Mouse (Mus musculus) intestine, embryonic 14.5 days (tissue): ENCODE measurements around the gene Prrc2a. TPM values are rescaled to one million over a fixed set of nuclear protein-coding genes. Genes with fewer than 3 reads are reported as not detected.

Source experiments
- ATAC-seq: fragments of 200-750 bp; cut with Nextera tagmentation; replicated peaks from 2 replicates; pipeline ENCODE4 v1.8.0; 2017; ENCODE audit warnings: low read depth, moderate number of reproducible peaks, moderate TSS enrichment, moderate library complexity; ENCODE audit not compliant: low FRiP score, low TSS enrichment
- DNase-seq: peaks from one replicate; pipeline ENCODE4 v3.0.0-alpha.2; 2018; ENCODE audit warnings: low spot score
- H3K27ac ChIP-seq: fragments of 300-500 bp; sonication (generic); 2 replicates; pipeline ENCODE4 v1.5.1; 2014; ENCODE audit warnings: low read depth, mild to moderate bottlenecking, control low read depth
- H3K27me3 ChIP-seq: fragments of 300-500 bp; sonication (generic); replicated peaks from 2 replicates; pipeline ENCODE4 v1.6.1; 2014; ENCODE audit warnings: low read length, control low read depth; ENCODE audit not compliant: control insufficient read depth, insufficient read depth
- H3K36me3 ChIP-seq: fragments of 300-500 bp; sonication (generic); 2 replicates; pipeline ENCODE4 v1.6.1; 2014; ENCODE audit warnings: low read length, control low read depth; ENCODE audit not compliant: control insufficient read depth, insufficient read depth
- H3K4me1 ChIP-seq: fragments of 300-500 bp; sonication (generic); replicated peaks from 2 replicates; pipeline ENCODE4 v1.6.1; 2014; ENCODE audit warnings: low read length, control low read depth, mixed read lengths; ENCODE audit not compliant: control insufficient read depth, insufficient read depth
- H3K4me2 ChIP-seq: fragments of 300-500 bp; sonication (generic); 2 replicates; pipeline ENCODE4 v1.6.1; 2014; ENCODE audit warnings: low read length
- H3K4me3 ChIP-seq: fragments of 300-500 bp; sonication (generic); 2 replicates; pipeline ENCODE4 v1.5.1; 2014; ENCODE audit warnings: low read depth, low read length, control low read depth, mixed read lengths
- H3K9ac ChIP-seq: fragments of 300-500 bp; sonication (generic); 2 replicates; pipeline ENCODE4 v1.6.1; 2014; ENCODE audit warnings: mild to moderate bottlenecking, low read length
- H3K9me3 ChIP-seq: fragments of 300-500 bp; sonication (generic); 2 replicates; pipeline ENCODE4 v1.6.1; 2016; ENCODE audit warnings: low read length, control low read depth; ENCODE audit not compliant: control insufficient read depth
- WGBS: fragments of 180-500 bp; shearing (Covaris S2); extraction: QIAGEN DNeasy Blood & Tissue Kit; methylation state at CpG from one replicate; pipeline ENCODE4 v1.1.7; 2014; 5-methylcytosine and 5-hydroxymethylcytosine counted together
- polyA plus RNA-seq: library from polyadenylated mRNA; unstranded; fragments of >200 nt; fragmentation: Nextera tagmentation; extraction: Ambion mirVana; gene quantifications from 2 replicates; pipeline ENCODE4 v1.2.1, GENCODE M21; 2014

Gene Prrc2a
- polyA plus RNA-seq, 1 experiment from 2014 or later: 186 TPM

GRCm38 (mm10) chr17:35201128-35201527 is 36.4 kb upstream of the Prrc2a start:
- Histone ChIP-seq H3K27ac (no peak overlapping the region), H3K27me3 (peaks cover 35% of the 10 kb centered on the region), H3K9ac (no peak overlapping the region), H3K4me2 (no peak overlapping the region), H3K9me3 (no peaks in the 10 kb centered on the region), H3K4me3 (no peak overlapping the region), H3K4me1 (peaks cover 3% of the 10 kb centered on the region; the same call in 1 of the 2 replicates), H3K36me3 (no peaks in the 10 kb centered on the region)
- WGBS: 69% methylated on average over 11 of the region's 11 CpGs
- no peak for DNase-seq
- ATAC-seq: no peak

- H3K9me3 ChIP-seq: no peaks in the 10 kb centered on the region
- no peak overlapping the region for H3K27ac ChIP-seq
- H3K27me3 ChIP-seq: peaks cover 39% of the 10 kb centered on the region
- H3K4me3 ChIP-seq: no peak overlapping the region
- no peak overlapping the region for H3K9ac ChIP-seq
- ATAC-seq: no peak
- peaks cover 7% of the 10 kb centered on the region; the same call in 1 of the 2 replicates for H3K4me1 ChIP-seq
- WGBS: 86% methylated on average over 11 of the region's 11 CpGs
- H3K36me3 ChIP-seq: no peaks in the 10 kb centered on the region
- DNase-seq: no peak
- no peak overlapping the region for H3K4me2 ChIP-seq
Measured at GRCm38 (mm10) chr17:35200398-35200797, 35.7 kb upstream of the Prrc2a start.

GRCm38 (mm10) chr17:35198946-35199345 is 34.2 kb upstream of the Prrc2a start:
- Histone ChIP-seq H3K9me3 (no peaks in the 10 kb centered on the region), H3K36me3 (no peaks in the 10 kb centered on the region), H3K4me2 (no peak overlapping the region), H3K9ac (no peak overlapping the region), H3K27ac (no peak overlapping the region), H3K27me3 (peaks cover 46% of the 10 kb centered on the region), H3K4me1 (peaks cover 17% of the 10 kb centered on the region; the same call in 1 of the 2 replicates), H3K4me3 (no peak overlapping the region)
- DNase-seq (no peak), ATAC-seq (no peak)
- 32% methylated on average over 8 of the region's 8 CpGs for WGBS

GRCm38 (mm10) chr17:35198029-35198428 is 33.3 kb upstream of the Prrc2a start:
- WGBS: 54% methylated on average over 7 of the region's 7 CpGs
- no peak overlapping the region for H3K4me3 ChIP-seq
- no peaks in the 10 kb centered on the region for H3K36me3 ChIP-seq
- H3K9me3 ChIP-seq: no peaks in the 10 kb centered on the region
- DNase-seq: no peak
- H3K4me2 ChIP-seq: no peak overlapping the region
- H3K4me1 ChIP-seq: peaks cover 19% of the 10 kb centered on the region; the same call in 1 of the 2 replicates
- no peak overlapping the region for H3K27ac ChIP-seq
- H3K9ac ChIP-seq: no peak overlapping the region
- H3K27me3 ChIP-seq: peaks cover 42% of the 10 kb centered on the region
- no peak for ATAC-seq

- no peak overlapping the region for H3K27ac ChIP-seq
- H3K9me3 ChIP-seq: no peaks in the 10 kb centered on the region
- no peak overlapping the region for H3K9ac ChIP-seq
- H3K27me3 ChIP-seq: peaks cover 42% of the 10 kb centered on the region
- 35% methylated on average over 5 of the region's 6 CpGs for WGBS
- no peak overlapping the region for H3K4me3 ChIP-seq
- peaks cover 19% of the 10 kb centered on the region; the same call in 1 of the 2 replicates for H3K4me1 ChIP-seq
- no peak overlapping the region for H3K4me2 ChIP-seq
- ATAC-seq: no peak
- no peak for DNase-seq
- H3K36me3 ChIP-seq: no peaks in the 10 kb centered on the region
Measured at GRCm38 (mm10) chr17:35197126-35197525, 32.4 kb upstream of the Prrc2a start.

- Histone ChIP-seq H3K36me3 (no peaks in the 10 kb centered on the region), H3K9me3 (no peaks in the 10 kb centered on the region), H3K4me1 (peaks cover 19% of the 10 kb centered on the region; the same call in 1 of the 2 replicates), H3K4me3 (peak overlapping the region; percentile 26), H3K4me2 (peak overlapping the region; percentile 60), H3K27me3 (peaks cover 36% of the 10 kb centered on the region), H3K27ac (no peak overlapping the region), H3K9ac (no peak overlapping the region; the same call in 1 of the 2 replicates)
- DNase-seq: no peak
- WGBS: 32% methylated on average over 9 of the region's 9 CpGs
- ATAC-seq: 0 out of 2 replicates have a peak, but pooled peaks have one; percentile 12
Measured at GRCm38 (mm10) chr17:35196321-35196641, 31.6 kb upstream of the Prrc2a start.

- no peak overlapping the region for H3K27ac ChIP-seq
- peaks cover 19% of the 10 kb centered on the region; the same call in 1 of the 2 replicates for H3K4me1 ChIP-seq
- H3K9ac ChIP-seq: no peak overlapping the region; the same call in 1 of the 2 replicates
- peak; percentile 77 for ATAC-seq
- peak overlapping the region; percentile 60 for H3K4me2 ChIP-seq
- H3K4me3 ChIP-seq: peak overlapping the region; percentile 26
- DNase-seq: peak; percentile 88
- H3K27me3 ChIP-seq: peaks cover 31% of the 10 kb centered on the region
- WGBS: 1% methylated on average over 64 of the region's 66 CpGs
- H3K9me3 ChIP-seq: no peaks in the 10 kb centered on the region
- H3K36me3 ChIP-seq: no peaks in the 10 kb centered on the region
Measured at GRCm38 (mm10) chr17:35195631-35196320, 31.1 kb upstream of the Prrc2a start.

- Histone ChIP-seq H3K9me3 (no peaks in the 10 kb centered on the region), H3K4me2 (peak overlapping the region; percentile 60), H3K27me3 (peaks cover 29% of the 10 kb centered on the region), H3K36me3 (no peaks in the 10 kb centered on the region), H3K4me3 (peak overlapping the region; percentile 26), H3K27ac (no peak overlapping the region), H3K9ac (no peak overlapping the region; the same call in 1 of the 2 replicates), H3K4me1 (peaks cover 19% of the 10 kb centered on the region; the same call in 1 of the 2 replicates)
- DNase-seq (no peak), ATAC-seq (no peak)
- 36% methylated on average over 19 of the region's 19 CpGs for WGBS
Measured at GRCm38 (mm10) chr17:35194844-35195630, 30.3 kb upstream of the Prrc2a start.
